Mouse (Mus musculus): ENCODE data around the gene Olfr282. TPM values are rescaled to one million over a fixed set of nuclear protein-coding genes. Genes with fewer than 3 reads are reported as not detected.

Gene Olfr282
- not detected in 2 replicates for polyA plus RNA-seq (2012; rRNA removed)

DNA sequence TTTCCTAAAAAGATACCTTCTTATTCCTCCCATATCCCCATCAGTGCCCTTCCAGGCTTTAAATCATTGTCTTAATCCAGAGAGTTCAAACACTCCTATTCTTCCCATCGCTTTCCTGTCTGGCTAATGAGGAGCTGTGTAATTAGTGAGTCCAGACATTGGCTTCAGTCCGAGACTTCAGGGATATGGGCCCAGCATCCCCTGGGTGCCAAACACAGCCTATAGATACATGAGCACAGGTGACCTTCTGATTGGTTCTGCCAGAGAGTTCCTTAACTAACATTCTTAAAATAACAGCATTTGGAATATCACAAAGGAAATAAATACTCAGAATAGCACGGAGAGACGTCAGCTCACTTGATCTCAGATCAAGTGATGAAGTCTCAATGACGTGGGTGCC, at the start of gene Olfr282:
Gene Olfr282, plus strand, starts transcription at position 301 of the 400 bp plus-strand sequence.

DNA sequence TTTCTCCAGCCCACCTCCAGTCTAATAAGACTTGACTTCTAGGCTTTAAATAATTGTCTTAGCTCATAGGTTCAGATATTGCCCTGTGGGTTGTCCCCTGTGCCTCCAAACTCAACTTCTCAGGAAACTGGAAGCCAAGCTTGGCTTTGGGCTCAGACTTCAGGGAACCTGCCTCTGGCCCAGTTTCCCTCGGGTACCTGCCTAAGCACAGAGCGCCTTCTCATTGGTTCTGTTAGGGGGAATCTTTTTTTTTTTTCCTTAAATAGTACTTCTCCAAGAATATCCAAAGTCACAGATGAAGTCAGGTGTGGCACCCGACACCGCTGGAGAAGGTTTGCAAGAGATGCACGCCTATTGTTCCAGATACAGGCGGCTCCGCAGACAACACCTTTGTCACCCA, 21.3 kb downstream of the Olfr282 start, which contains the start of gene Olfr281:
Gene Olfr281, plus strand, starts transcription at position 301 of the 400 bp plus-strand sequence.

DNA sequence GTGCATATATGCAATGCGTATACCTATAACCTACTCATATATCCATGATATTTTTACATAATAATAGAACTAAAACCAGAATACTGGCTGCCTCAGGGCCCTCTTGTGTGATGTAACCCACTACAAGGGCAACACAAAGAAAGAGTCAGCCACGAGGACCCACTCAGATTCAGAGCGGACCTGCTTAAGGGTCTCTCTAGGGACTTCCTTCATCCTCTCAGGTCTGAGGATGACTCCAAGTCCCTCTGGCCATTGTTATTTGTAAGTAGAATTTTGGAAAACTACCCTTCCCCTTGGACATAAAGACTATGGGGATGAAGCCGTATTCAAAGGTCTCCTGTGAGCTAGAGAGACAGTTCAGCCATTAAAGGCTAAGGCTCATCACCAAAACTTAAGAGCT, 38.6 kb downstream of the Olfr282 start, which contains the start of gene OR5BS1P:
Gene OR5BS1P, plus strand, starts transcription at position 301 of the 400 bp plus-strand sequence.

DNA sequence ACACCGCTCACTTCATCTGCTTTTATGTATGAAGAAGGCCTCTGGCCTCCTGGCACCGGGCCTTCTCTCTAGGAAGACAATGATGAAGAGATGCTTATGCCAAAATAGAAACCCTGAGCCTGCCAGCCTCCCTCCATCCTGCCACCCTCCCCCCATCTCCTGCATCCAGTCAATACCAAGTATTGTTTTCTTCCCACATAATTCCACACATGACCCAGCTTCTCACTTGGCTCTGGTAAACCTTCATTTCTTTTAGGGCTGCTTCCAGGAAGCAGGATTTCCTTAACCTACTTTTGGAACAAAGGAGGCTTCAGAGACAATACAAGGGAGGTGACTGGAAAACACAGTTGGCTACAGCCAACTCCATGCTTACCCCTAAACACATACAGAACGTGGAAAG, 51.7 kb downstream of the Olfr282 start, which contains the start of gene Lalba:
Gene Lalba, minus strand, starts transcription at position 21 of the 400 bp plus-strand sequence.

Other genes starting within 250 kb of the Olfr282 start
- not detected in 2 replicates for gene Olfr288, start 235.7 kb upstream of the Olfr282 start, polyA plus RNA-seq (2012; rRNA removed)
- not detected in 2 replicates for gene Gm44579, start 210.2 kb upstream of the Olfr282 start, polyA plus RNA-seq (2012; rRNA removed)
- not detected in 2 replicates for gene Olfr287, start 210.2 kb upstream of the Olfr282 start, polyA plus RNA-seq (2012; rRNA removed)
- not detected in 2 replicates for gene Olfr286, start 196.8 kb upstream of the Olfr282 start, polyA plus RNA-seq (2012; rRNA removed)
- not detected in 2 replicates for gene H1fnt, start 173.9 kb upstream of the Olfr282 start, polyA plus RNA-seq (2012; rRNA removed)
- 0.09 and 0.12 TPM in 2 replicates for gene Zfp641, start 135.1 kb upstream of the Olfr282 start, polyA plus RNA-seq (2012; rRNA removed)
- gene Olfr285, start 113.9 kb upstream of the Olfr282 start, polyA plus RNA-seq (2012; rRNA removed), result not detected in 2 replicates
- gene Olfr284, start 90.2 kb upstream of the Olfr282 start, polyA plus RNA-seq (2012; rRNA removed), result not detected in 2 replicates
- gene Olfr283, start 50.3 kb upstream of the Olfr282 start, polyA plus RNA-seq (2012; rRNA removed), result not detected in 2 replicates
- gene Olfr281, start 21.4 kb downstream of the Olfr282 start, polyA plus RNA-seq (2012; rRNA removed), result not detected in 2 replicates
- not detected in 2 replicates for gene OR5BS1P, start 38.7 kb downstream of the Olfr282 start, polyA plus RNA-seq (2012; rRNA removed)
- not detected in 2 replicates for gene Lalba, start 51.5 kb downstream of the Olfr282 start, polyA plus RNA-seq (2012; rRNA removed)
- not detected in 2 replicates for gene Olfr279, start 61.2 kb downstream of the Olfr282 start, polyA plus RNA-seq (2012; rRNA removed)
- gene Kansl2, start 103.0 kb downstream of the Olfr282 start, polyA plus RNA-seq (2012; rRNA removed), result 21.1 and 25.0 TPM in 2 replicates
- 8.6 and 10.0 TPM in 2 replicates for gene Ccnt1, start 139.7 kb downstream of the Olfr282 start, polyA plus RNA-seq (2012; rRNA removed)
- gene 4930415O20Rik, start 139.8 kb downstream of the Olfr282 start, polyA plus RNA-seq (2012; rRNA removed), result not detected in 2 replicates
- gene Adcy6, start 178.9 kb downstream of the Olfr282 start, polyA plus RNA-seq (2012; rRNA removed), result 11.1 and 13.4 TPM in 2 replicates
- 0.82 and 1.4 TPM in 2 replicates for gene Cacnb3, start 199.6 kb downstream of the Olfr282 start, polyA plus RNA-seq (2012; rRNA removed)
- gene Ddx23, start 231.7 kb downstream of the Olfr282 start, polyA plus RNA-seq (2012; rRNA removed), result 24.9 and 26.3 TPM in 2 replicates
- gene Rnd1, start 246.2 kb downstream of the Olfr282 start, polyA plus RNA-seq (2012; rRNA removed), result 0.52 and 0.66 TPM in 2 replicates